19 mouse cellular contexts compared by ENCODE assay signal in the genomic region with DNA sequence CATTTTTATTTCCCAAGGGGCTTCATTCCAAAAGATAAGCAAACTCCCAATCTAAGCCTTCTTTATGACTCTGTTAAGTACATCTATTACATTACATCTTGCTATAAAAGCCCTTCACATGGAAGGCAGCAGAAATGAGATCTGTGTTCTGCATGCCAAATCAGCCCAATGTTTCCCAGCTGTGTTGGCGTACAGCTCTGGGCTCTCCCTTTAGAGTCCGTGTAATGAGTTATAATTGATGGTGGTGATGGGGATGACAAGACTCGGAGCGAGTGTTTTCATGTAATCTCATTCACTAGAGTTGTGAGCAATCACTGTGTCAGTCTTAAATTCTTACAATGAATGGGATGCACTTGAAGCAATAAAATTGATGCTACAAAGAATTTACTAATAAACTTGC. TPM values are rescaled to one million over a fixed set of nuclear protein-coding genes. Genes with fewer than 3 reads are reported as not detected.
DNase-seq lines count a peak whose midpoint lies in the region; ATAC-seq lines count a peak whose summit lies in the region.
"Had no signal": no experiment of that assay in that cellular context is flagged by ENCODE, and none has a peak within 500 bp of the region (broad histone marks: within the 10 kb centered on the region; RNA-seq: fewer than 3 reads in every experiment).

No protein-coding gene starts in this region.

- no peaks in the 10 kb centered on the region for H3K27me3 ChIP-seq in forebrain, embryonic 13.5 days
- no peaks in the 10 kb centered on the region for H3K27me3 ChIP-seq in neural tube, embryonic 13.5 days
- H3K27me3 ChIP-seq: lung, embryonic 15.5 days; stomach, embryonic 15.5 days had no signal

- 50% methylated on average over 4 of the region's 4 CpGs for WGBS in forebrain, embryonic 13.5 days
- 16% methylated on average over 4 of the region's 4 CpGs for WGBS in neural tube, embryonic 13.5 days

- H3K27ac ChIP-seq in forebrain, embryonic 13.5 days, result no peak overlapping the region
- no peak overlapping the region for H3K27ac ChIP-seq in neural tube, embryonic 13.5 days (replicated peaks)
- H3K27ac ChIP-seq: lung, embryonic 15.5 days; stomach, embryonic 15.5 days had no signal

- H3K36me3 ChIP-seq in forebrain, embryonic 13.5 days (ENCODE audit: poor library complexity, severe bottlenecking), result no peaks in the 10 kb centered on the region
- H3K36me3 ChIP-seq in neural tube, embryonic 13.5 days, result no peaks in the 10 kb centered on the region
- H3K36me3 ChIP-seq: lung, embryonic 15.5 days; stomach, embryonic 15.5 days had no signal

- no peak overlapping the region for H3K4me2 ChIP-seq in forebrain, embryonic 13.5 days
- H3K4me2 ChIP-seq in neural tube, embryonic 13.5 days, result no peak overlapping the region
- H3K4me2 ChIP-seq: lung, embryonic 15.5 days; stomach, embryonic 15.5 days had no signal

- ATAC-seq in forebrain, embryonic 13.5 days, result peak; percentile 91
- peak; percentile 93 for ATAC-seq in neural tube, embryonic 13.5 days (ENCODE audit: low read depth)
- no peak for ATAC-seq in cerebellum, adult (ENCODE audit: insufficient number of reproducible peaks, low FRiP score, low TSS enrichment)
- ATAC-seq: intestine, embryonic 16.5 days had no signal

- H3K9me3 ChIP-seq in forebrain, embryonic 13.5 days (replicated peaks), result no peaks in the 10 kb centered on the region
- no peaks in the 10 kb centered on the region for H3K9me3 ChIP-seq in neural tube, embryonic 13.5 days
- H3K9me3 ChIP-seq: lung, embryonic 15.5 days; stomach, embryonic 15.5 days had no signal

- no peak overlapping the region for H3K4me3 ChIP-seq in forebrain, embryonic 13.5 days
- H3K4me3 ChIP-seq in neural tube, embryonic 13.5 days, result no peak overlapping the region
- H3K4me3 ChIP-seq: erythroblast, embryonic 14.5 days; lung, embryonic 15.5 days; stomach, embryonic 15.5 days had no signal

- H3K4me1 ChIP-seq in forebrain, embryonic 13.5 days, result no peaks in the 10 kb centered on the region
- no peaks in the 10 kb centered on the region; the same call in 1 of the 2 replicates for H3K4me1 ChIP-seq in neural tube, embryonic 13.5 days (replicated peaks)
- H3K4me1 ChIP-seq: lung, embryonic 15.5 days; stomach, embryonic 15.5 days had no signal

- H3K9ac ChIP-seq in forebrain, embryonic 13.5 days, result no peak overlapping the region
- H3K9ac ChIP-seq in neural tube, embryonic 13.5 days, result no peak overlapping the region
- H3K9ac ChIP-seq: lung, embryonic 15.5 days; stomach, embryonic 15.5 days had no signal

- DNase-seq in embryo, embryonic 11.5 days (ENCODE audit: low read depth, low spot score), result peak; percentile 1
- DNase-seq in embryo, embryonic 9.5 days (ENCODE audit: extremely low spot score), result no peak
- DNase-seq in layer of hippocampus, adult 9-11 months, result peak; percentile 5
- DNase-seq in layer of hippocampus, adult 8-10 months (ENCODE audit: low spot score in 2 of 2), result no peak
- DNase-seq in adrenal gland, postnatal 10 days, result no peak
- DNase-seq: heart, postnatal 14 days; thymus, postnatal 14 days had no signal

RNA-seq across cellular contexts. Expression of a gene that starts 49.9 kb away (rescaled TPM):
- total RNA-seq in layer of hippocampus, adult 8-10 months (2022), result not detected
- polyA plus RNA-seq in forebrain, embryonic 13.5 days (2015; fragmentation: Nextera tagmentation; extraction: Ambion mirVana), result 0.15 and 0.28 TPM in 2 replicates
- polyA plus RNA-seq in neural tube, embryonic 13.5 days (2015; fragmentation: Nextera tagmentation; extraction: Ambion mirVana), result not detected in 2 replicates
- total RNA-seq in adrenal gland, postnatal 10 days (2021), result not detected
- total RNA-seq: adrenal gland, adult 18-20 months; heart, adult 8-10 months; heart, postnatal 14 days; layer of hippocampus, adult 18-20 months; liver, adult 2 months; megakaryocyte, adult 5-6 weeks had no signal
- polyA plus RNA-seq: intestine, embryonic 16.5 days; liver, adult 2 months had no signal

Comparison
In these comparisons a context has a peak if more than half of its experiments do, and no peak if none do; other contexts are left out.
1. DNase-seq: peak in embryo, embryonic 11.5 days (single experiment) and layer of hippocampus, adult 9-11 months (single experiment); none in embryo, embryonic 9.5 days (single experiment), layer of hippocampus, adult 8-10 months (0 of 2) and adrenal gland, postnatal 10 days (single experiment).